Mouse (Mus musculus) thymus, adult 2 months (tissue): ENCODE measurements at regions not wholly inside any gene's neighbourhood (a gene's known extent, or its start where the extent isn't known, plus 50 kb on each side); places are given as distances from the start of the nearest gene placed in this dataset.

Source experiments
- CTCF ChIP-seq: fragments of 200-500 bp; IDR thresholded peaks from 2 replicates; pipeline ENCODE4 v1.5.1; 2012; ENCODE audit warnings: mild to moderate bottlenecking, control low read depth, low read length, moderate library complexity, borderline replicate concordance; ENCODE audit not compliant: control insufficient read depth, poor library complexity, insufficient read depth; ENCODE audit errors: extremely low read depth
- POLR2A ChIP-seq: fragments of 200-500 bp; IDR thresholded peaks from 2 replicates; pipeline ENCODE4 v1.6.1; 2012; ENCODE audit warnings: mild to moderate bottlenecking, low read length, control low read depth, moderate library complexity; ENCODE audit not compliant: control insufficient read depth, poor library complexity, insufficient read depth; ENCODE audit errors: extremely low read depth

DNA sequence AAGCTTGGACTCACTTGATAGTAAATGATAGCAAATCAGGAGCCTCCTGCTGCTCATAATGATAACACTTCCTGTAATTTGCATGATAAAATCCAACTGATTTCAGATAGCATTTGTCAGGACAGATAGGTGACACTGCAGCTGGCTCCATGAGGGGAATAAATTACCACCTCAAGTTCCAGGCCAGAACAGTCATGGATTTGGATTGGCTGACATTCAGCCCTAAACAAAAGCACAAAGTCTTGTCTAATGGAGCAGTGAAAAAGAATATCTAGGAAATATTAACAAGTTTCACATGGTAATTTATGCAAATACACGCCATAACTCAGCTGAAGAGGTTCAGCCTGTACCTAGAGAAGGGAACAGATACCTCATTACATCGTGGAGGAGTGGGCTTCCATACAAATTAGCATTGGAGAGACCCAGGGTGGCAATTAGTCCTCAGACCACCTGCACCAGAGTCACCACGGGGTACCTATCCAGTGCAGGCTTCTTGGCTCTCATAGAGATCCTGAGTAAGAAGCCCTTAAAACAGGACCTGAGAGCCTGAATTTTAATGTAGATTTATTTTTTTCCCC lies 587.3 kb upstream of the Plxna2 start:
- TF ChIP-seq CTCF (no peak), POLR2A (no peak)
